Mouse (Mus musculus): ENCODE data around the gene Tle4. TPM values are rescaled to one million over a fixed set of nuclear protein-coding genes. Genes with fewer than 3 reads are reported as not detected.

The Tle4 gene
- total RNA-seq, 2 experiments from 2014 or later = 36.5 to 46.6 TPM

DNA sequence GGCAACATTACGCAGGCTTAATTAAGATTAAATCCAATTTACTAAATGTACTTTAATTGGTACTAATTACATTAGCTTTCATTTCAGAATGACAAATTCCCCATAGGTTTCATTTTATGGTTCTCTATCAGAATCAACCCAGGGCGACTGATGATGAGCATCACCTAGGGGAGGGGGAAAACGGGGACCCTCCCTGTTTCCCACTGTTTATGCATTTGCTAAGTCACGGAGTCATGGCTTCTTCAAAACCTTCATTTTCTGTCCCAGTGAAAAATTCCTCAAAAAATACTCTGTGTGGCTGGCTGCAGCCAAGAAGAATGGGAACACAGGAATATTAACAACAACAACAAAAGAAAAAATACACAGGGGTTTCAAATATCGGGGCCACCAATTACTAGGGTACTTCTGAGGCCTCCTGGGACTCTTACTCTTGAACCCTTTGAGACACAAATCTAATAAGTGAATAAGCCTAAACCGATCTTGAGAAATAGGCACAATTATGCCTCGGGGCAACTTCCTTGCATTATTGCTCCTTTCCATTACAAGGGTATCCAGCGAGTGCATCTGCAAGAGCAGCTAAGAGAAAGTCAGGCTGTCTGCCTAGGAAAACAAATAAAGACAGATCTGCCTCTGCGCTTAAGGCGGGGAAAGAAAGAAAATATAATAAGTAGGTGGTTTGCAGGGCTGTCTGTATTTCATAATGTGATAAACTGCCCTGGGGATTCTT, 5.9 kb downstream of the Tle4 start:
- no peak for DNase-seq (ENCODE audit: low spot score in 2 of 2)

- DNase-seq (ENCODE audit: low spot score in 2 of 2) = no peak
These were observed 7.7 kb downstream of the Tle4 start for GRCm38 (mm10) chr19:14590154-14590553.

- DNase-seq (ENCODE audit: low spot score in 2 of 2) = no peak
These were observed 9.4 kb downstream of the Tle4 start for GRCm38 (mm10) chr19:14588221-14589123.

GRCm38 (mm10) chr19:14586171-14586570, 11.7 kb downstream of the Tle4 start:
- no peak for DNase-seq (ENCODE audit: low spot score in 2 of 2)

DNA sequence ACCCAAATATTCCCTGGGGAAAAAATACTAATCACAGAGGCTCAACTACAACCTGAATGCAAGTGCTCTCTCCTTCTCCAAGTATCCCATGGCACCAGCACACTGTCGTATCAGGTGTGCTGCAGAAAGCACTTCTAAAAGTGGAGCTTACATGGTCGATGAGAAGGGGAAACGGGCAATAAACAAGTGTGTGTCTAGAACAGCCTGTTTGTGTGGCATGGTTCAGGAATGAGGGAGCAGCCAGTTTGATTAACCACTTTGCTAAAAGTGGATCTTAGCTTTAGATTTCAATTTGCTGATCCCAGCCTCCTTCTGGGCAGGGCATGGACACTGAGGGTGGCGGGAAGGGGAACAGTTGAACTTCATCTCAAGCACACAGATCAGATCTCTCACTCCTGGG, 12.1 kb downstream of the Tle4 start:
- no peak for DNase-seq (ENCODE audit: low spot score in 2 of 2)

- no peak for DNase-seq (ENCODE audit: low spot score in 2 of 2)
These were observed 12.6 kb downstream of the Tle4 start for GRCm38 (mm10) chr19:14585235-14585634.

GRCm38 (mm10) chr19:14578698-14579097, 19.2 kb downstream of the Tle4 start:
- DNase-seq (ENCODE audit: low spot score in 2 of 2) = no peak

DNA sequence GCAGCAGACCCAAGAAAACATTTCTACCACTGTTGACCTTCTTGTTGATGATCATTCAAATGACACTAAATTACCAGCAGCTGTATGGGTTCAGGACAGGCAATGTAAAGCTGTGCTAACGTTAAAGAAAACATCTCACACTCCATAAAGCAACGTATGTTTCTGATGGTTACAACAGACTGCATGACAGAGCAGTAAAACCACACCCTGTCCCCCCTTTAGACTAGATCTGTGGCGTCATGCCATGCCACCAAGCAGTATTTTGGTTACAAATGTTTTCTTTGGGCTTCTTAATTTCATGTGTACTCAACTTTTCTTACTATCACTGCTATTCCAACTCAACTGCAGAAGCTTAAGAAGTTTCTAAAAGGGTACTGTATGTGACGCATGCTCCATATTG, 19.8 kb downstream of the Tle4 start:
- no peak for DNase-seq (ENCODE audit: low spot score in 2 of 2)

DNA sequence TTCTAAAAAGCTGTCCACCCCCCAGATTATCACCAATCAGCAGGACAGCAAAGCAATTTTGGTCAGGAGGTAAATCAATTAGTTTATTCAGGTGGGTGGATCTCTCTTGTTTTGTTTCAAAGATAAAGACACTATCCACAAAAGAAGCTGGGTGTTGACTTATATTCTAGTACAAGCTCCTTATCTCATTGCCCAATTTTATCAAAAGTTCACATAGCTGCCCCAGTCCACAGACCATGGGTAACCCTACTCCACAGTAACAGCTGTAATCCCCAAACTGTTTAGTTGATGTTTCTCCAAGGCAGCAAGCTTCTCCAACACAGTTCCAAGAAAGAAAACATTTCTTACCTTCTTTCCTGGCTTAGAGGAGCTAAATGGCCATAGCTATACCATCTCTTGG, 21.5 kb downstream of the Tle4 start:
- DNase-seq (ENCODE audit: low spot score in 2 of 2) = no peak

DNA sequence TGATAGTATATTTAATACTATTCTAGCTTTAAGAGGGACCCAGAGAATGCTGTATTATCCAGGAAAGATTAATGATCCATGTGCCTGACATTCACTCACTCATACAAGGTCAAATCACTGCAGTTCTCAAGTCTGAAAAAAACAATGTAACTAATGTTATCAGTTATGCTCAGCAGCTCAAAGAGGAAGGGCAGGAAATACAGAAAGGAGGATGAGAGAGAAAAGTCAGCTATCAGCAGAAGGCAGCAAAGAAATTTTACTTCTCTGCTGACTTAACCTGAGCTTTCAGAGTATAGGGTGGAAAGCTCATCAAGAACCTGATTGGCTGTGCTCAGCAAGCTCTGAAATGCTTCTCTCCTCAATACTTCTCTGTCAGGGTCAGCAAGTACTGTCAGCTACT, 29.0 kb downstream of the Tle4 start:
- no peak for DNase-seq (ENCODE audit: low spot score in 2 of 2)

DNA sequence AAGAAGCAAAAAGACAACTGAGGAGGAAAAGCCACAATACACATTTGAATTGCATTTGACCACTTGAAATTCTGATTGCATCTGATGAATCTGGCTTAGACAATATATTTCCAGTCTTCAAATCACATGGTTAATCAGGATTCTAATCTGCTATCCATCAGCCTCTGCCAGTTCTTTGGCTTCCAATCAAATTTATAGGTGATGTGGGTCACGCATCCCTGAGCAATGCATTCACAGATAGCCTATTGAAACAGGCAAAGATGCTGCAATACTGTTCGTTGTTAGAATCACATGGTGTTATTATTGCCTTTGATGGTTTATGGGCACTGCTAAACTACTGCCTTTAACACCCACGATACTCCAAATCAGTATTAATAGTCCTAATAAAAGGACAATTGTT, 30.8 kb downstream of the Tle4 start:
- no peak for DNase-seq (ENCODE audit: low spot score in 2 of 2)

- no peak for DNase-seq (ENCODE audit: low spot score in 2 of 2)
These were observed 31.3 kb downstream of the Tle4 start for GRCm38 (mm10) chr19:14566564-14567021.

DNA sequence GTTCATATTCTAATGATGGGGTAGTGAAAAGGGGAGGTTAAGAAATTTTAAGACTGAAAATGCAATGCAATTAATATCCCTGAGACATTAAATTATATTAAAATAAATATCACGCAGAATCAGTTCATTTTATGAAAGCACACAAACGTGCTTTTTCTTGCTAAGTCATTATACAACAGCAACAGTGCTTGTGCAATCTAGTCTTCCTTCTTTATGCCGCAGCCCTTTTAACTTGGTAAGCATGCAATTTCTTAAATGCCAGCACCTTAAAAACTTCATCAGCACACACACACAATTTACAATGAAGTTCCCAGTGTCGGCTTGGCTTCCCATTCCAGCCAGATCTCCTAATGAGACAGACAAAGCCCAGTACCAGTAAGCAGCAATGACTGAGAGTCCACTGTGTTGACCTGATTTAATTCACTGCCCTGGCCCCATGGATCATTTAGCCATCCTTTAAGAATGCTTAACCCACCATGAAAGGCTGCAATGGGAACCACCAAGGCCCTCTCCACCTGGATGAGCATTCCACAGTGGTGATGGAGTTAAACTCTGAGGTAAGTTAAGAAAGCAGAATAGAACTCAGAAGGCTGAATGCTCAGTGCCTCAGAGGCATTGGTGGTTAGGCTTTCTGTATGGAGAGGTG, 32.3 kb downstream of the Tle4 start:
- no peak for DNase-seq (ENCODE audit: low spot score in 2 of 2)

DNA sequence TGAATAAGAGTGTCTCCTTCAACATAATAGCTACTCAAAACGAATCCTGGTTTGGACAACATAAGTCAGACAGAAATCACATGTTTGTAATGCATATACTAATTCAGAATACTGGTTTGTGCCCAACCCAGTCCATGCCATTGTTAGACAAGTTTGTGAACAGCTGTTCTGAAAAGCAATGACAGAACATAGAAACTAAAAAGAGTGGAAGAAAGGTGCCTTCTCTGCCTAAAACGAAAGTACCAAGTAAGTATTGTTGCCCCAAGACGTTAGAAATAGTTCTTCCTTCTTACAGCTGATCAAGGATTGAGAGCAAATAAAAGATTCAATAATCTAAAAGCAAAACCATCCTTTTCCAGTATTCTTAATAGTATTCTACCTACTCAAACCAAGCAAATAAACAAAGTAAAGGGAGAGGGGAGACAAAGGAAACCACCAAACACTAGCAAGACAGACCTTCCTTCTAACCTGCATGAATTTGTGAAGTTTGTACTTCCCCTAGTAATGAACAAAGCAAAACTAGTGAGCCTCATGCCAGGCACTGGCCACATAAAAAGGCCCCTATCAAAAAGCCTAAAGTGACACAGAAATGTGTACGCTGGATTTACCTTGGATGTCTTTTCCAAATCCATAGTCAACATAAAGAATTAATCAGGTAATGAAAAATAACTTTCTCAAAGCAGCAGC, 34.4 kb downstream of the Tle4 start:
- DNase-seq (ENCODE audit: low spot score in 2 of 2) = no peak

DNA sequence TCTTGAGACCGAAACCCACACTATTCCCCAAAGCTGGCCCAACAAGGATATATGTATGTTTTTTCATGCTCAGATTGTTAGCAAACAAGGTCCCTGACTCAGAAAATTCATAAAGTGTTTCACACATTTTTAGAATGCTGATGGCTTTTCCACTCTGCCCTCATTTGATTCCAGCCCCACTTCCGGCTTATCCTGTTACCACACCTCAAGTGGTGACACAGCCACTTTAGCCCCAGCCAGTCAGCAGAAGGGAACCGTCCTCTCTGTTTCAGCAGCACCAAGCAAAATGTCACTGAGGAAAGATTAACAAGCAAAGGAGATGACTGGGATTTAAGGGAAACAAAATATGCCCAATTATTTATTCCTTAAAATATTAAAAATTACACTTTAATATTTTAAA, 50.0 kb downstream of the Tle4 start:
- no peak for DNase-seq (ENCODE audit: low spot score in 2 of 2)

DNA sequence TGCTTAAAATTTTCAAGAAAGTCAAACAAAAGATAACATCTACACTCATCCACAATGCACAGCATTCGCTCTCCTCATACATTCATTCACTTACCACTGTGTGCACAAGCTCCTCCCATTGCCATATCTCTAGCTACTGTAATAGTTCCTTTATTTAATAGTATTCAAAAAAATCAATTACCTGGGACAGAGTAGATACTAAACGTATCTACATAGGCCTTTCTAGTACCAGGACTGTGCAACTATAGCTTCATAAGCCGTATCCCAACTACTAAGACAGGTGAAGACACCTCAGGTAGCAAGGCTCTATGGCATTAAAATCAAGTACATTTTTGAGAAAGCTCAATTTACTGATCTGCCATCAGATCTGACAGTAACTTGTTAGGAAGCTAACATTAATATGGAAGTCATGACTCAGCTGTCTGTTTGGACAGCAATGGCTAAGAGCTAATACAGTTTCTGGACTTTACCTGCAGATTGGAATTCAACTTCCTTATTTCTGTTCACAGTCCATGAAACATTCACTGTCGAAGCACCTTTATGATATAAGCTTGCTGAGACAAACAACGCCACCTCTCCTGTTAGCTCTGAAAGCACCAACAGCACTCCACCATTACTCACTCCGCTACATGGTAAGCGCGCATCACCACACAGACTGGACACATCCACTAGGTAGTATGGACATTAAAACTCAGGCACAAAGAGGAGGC, 50.6 kb downstream of the Tle4 start:
- DNase-seq (ENCODE audit: low spot score in 2 of 2) = no peak

DNA sequence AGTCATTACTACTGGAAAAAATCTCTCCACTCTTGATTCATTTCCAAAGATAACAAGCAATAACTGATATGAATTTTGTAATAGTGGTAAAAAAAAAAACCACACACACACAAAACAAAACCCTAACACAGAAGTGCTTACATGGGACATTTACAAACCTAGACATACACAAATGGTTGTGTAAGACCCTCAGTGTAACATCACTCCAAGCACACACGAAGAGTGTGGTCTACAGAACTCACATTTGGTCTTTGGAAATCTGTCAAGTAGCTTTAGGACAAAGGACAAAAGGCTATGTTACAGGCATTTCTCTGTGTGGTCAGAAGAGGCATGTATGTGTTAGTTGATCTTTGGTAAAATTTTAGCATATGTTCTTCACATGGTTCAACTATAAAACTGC, 52.4 kb downstream of the Tle4 start:
- DNase-seq (ENCODE audit: low spot score in 2 of 2) = no peak

GRCm38 (mm10) chr19:14543305-14543704, 54.5 kb downstream of the Tle4 start:
- no peak for DNase-seq (ENCODE audit: low spot score in 2 of 2)

GRCm38 (mm10) chr19:14540678-14541077, 57.2 kb downstream of the Tle4 start:
- no peak for DNase-seq (ENCODE audit: low spot score in 2 of 2)

- DNase-seq (ENCODE audit: low spot score in 2 of 2) = no peak
These were observed 61.2 kb downstream of the Tle4 start for GRCm38 (mm10) chr19:14536676-14537075.

DNA sequence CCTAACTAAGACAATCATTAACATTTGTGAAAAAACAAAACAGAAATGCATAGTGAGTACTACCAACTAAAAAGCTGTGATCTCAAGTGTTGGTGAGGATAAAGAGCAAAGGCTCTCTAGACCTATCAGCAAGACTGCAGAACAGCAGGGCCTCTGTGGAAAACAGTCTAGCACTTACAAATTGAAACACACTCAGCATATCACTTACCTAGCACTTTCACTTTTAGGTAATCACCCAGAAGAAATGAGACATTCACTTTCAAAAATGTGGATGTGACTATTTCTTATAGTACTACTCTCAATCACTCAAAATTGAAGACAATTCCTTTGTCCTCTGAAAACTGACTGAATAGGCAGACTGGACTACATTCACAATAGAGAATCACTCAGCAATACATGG, 63.4 kb downstream of the Tle4 start:
- no peak for DNase-seq (ENCODE audit: low spot score in 2 of 2)
